Mouse (Mus musculus): Measurements from ENCODE around the gene Cdkl3.

- no peak for TF ChIP-seq CTCF (IDR thresholded peaks at IDR 0.05; ENCODE audit: low read depth)
- no peak for TF ChIP-seq EP300 (IDR thresholded peaks at IDR 0.05; ENCODE audit: low read depth)
These were observed 69.6 kb downstream of the Cdkl3 start for GRCm38 (mm10) chr11:52073528-52074170.

Measured in liver, embryonic 14.5 days (tissue).